13 mouse cellular contexts compared by ENCODE assay signal in genomic region chr1:132123420-132124014, GRCm38 (mm10). TPM values are rescaled to one million over a fixed set of nuclear protein-coding genes. Genes with fewer than 3 reads are reported as not detected.
A peak's percentile ranks its signal among the peaks of the same experiment; 100 is the strongest.
DNase-seq lines count a peak whose midpoint lies in the region; ATAC-seq and TF ChIP-seq lines count a peak whose summit lies in the region.
"Had no signal": no experiment of that assay in that cellular context is flagged by ENCODE, and none has a peak within 500 bp of the region (broad histone marks: within the 10 kb centered on the region; RNA-seq: fewer than 3 reads in every experiment).

No protein-coding gene starts in this region.

- no peak overlapping the region for H3K4me2 ChIP-seq in hindbrain, embryonic 14.5 days (replicated peaks)
- no peak overlapping the region for H3K4me2 ChIP-seq in midbrain, embryonic 16.5 days (ENCODE audit: low read length)
- H3K4me2 ChIP-seq: intestine, embryonic 15.5 days had no signal

- 0 out of 2 replicates have a peak overlapping the region, but pooled peaks have one; percentile 28 for H3K27ac ChIP-seq in cortical plate, adult 2 months (ENCODE audit: insufficient read depth, low read length)
- H3K27ac ChIP-seq in hindbrain, embryonic 14.5 days = peak overlapping the region; percentile 33; the same call in 1 of the 2 replicates
- H3K27ac ChIP-seq in midbrain, embryonic 16.5 days (ENCODE audit: low read length) = peak overlapping the region; percentile 79
- H3K27ac ChIP-seq: intestine, embryonic 15.5 days had no signal

- TF ChIP-seq POLR2A in cortical plate, adult 2 months (IDR thresholded peaks at IDR 0.05; ENCODE audit: extremely low read depth, insufficient read depth, low read length) = no peak

- no peaks in the 10 kb centered on the region for H3K36me3 ChIP-seq in hindbrain, embryonic 14.5 days (replicated peaks; ENCODE audit: control insufficient read depth, insufficient read depth)
- no peaks in the 10 kb centered on the region for H3K36me3 ChIP-seq in midbrain, embryonic 16.5 days (ENCODE audit: control insufficient read depth, insufficient read depth, low read length)
- H3K36me3 ChIP-seq: intestine, embryonic 15.5 days had no signal

- no peaks in the 10 kb centered on the region for H3K27me3 ChIP-seq in hindbrain, embryonic 14.5 days (ENCODE audit: control insufficient read depth, insufficient read depth, low read length)
- no peaks in the 10 kb centered on the region for H3K27me3 ChIP-seq in midbrain, embryonic 16.5 days (ENCODE audit: control insufficient read depth, insufficient read depth, low read depth, low read length)
- H3K27me3 ChIP-seq: intestine, embryonic 15.5 days had no signal

- no peak for TF ChIP-seq CTCF in cortical plate, adult 2 months (IDR thresholded peaks at IDR 0.05; ENCODE audit: extremely low read depth, insufficient read depth, low read length)

- H3K9ac ChIP-seq in hindbrain, embryonic 14.5 days = no peak overlapping the region
- H3K9ac ChIP-seq in midbrain, embryonic 16.5 days (ENCODE audit: low read depth, low read length) = 0 out of 2 replicates have a peak overlapping the region, but pooled peaks have one; percentile 2
- H3K9ac ChIP-seq: intestine, embryonic 15.5 days had no signal

- no peaks in the 10 kb centered on the region for H3K9me3 ChIP-seq in hindbrain, embryonic 14.5 days (ENCODE audit: control insufficient read depth, low read length)
- no peaks in the 10 kb centered on the region for H3K9me3 ChIP-seq in midbrain, embryonic 16.5 days (replicated peaks; ENCODE audit: control insufficient read depth, low read length, poor library complexity, severe bottlenecking)
- H3K9me3 ChIP-seq: intestine, embryonic 15.5 days had no signal

- H3K4me1 ChIP-seq in cortical plate, adult 2 months (ENCODE audit: control insufficient read depth, insufficient read depth, low read length) = 0 out of 2 replicates have a peak, but pooled peaks cover 4% of the 10 kb centered on the region
- no peaks in the 10 kb centered on the region; the same call in 1 of the 2 replicates for H3K4me1 ChIP-seq in hindbrain, embryonic 14.5 days (replicated peaks; ENCODE audit: control insufficient read depth, insufficient read depth, low read length)
- peaks cover 10% of the 10 kb centered on the region; the same call in 1 of the 2 replicates for H3K4me1 ChIP-seq in midbrain, embryonic 16.5 days (ENCODE audit: control insufficient read depth, insufficient read depth, low read length)

- WGBS in hindbrain, embryonic 14.5 days = 39% methylated on average over 9 of the region's 9 CpGs
- WGBS in midbrain, embryonic 16.5 days = 25% methylated on average over 9 of the region's 9 CpGs

- H3K4me3 ChIP-seq in cortical plate, adult 2 months (ENCODE audit: insufficient read depth, low read length) = no peak overlapping the region
- H3K4me3 ChIP-seq in hindbrain, embryonic 14.5 days (replicated peaks; ENCODE audit: low read length) = no peak overlapping the region
- H3K4me3 ChIP-seq in midbrain, embryonic 16.5 days (ENCODE audit: low read depth, low read length) = no peak overlapping the region
- H3K4me3 ChIP-seq: intestine, embryonic 15.5 days had no signal

- 0 out of 2 replicates have a peak, but pooled peaks have one; percentile 32 for ATAC-seq in hindbrain, embryonic 14.5 days (ENCODE audit: low FRiP score)
- ATAC-seq in midbrain, embryonic 16.5 days = peak; percentile 67
- ATAC-seq: intestine, embryonic 15.5 days had no signal

- peak; percentile 26 for DNase-seq in embryo, embryonic 11 days
- no peak for DNase-seq in embryo, embryonic 10.5 days (ENCODE audit: low spot score)
- DNase-seq in hindbrain, embryonic 14.5 days (ENCODE audit: low spot score) = peak; percentile 44
- DNase-seq in lung, postnatal 25 days (ENCODE audit: low spot score) = no peak
- DNase-seq in liver = no peak
- DNase-seq in right cerebral cortex, postnatal 36 days (ENCODE audit: low spot score in 2 of 2) = no peak
- DNase-seq: adrenal gland, adult 2 months; heart, adult 18-20 months; kidney, postnatal 14 days; lung, adult 18-20 months had no signal

RNA-seq across cellular contexts. Expression of gene Cdk18, which starts 16.0 kb away (rescaled TPM):
- polyA plus RNA-seq in cortical plate, adult 2 months (2012; rRNA removed) = 24.9 and 30.0 TPM in 2 replicates
- polyA plus RNA-seq in hindbrain, embryonic 14.5 days (2014; fragmentation: Nextera tagmentation; extraction: Ambion mirVana) = 0.37 and 0.63 TPM in 2 replicates
- polyA plus RNA-seq in midbrain, embryonic 16.5 days (2015; fragmentation: Nextera tagmentation; extraction: Ambion mirVana) = 1.7 and 2.4 TPM in 2 replicates

RNA-seq across cellular contexts. Expression of gene Mfsd4a, which starts 55.7 kb away (rescaled TPM):
- polyA plus RNA-seq in cortical plate, adult 2 months (2012; rRNA removed) = 73.5 and 84.7 TPM in 2 replicates
- polyA plus RNA-seq in hindbrain, embryonic 14.5 days (2014; fragmentation: Nextera tagmentation; extraction: Ambion mirVana) = 9.7 and 10.4 TPM in 2 replicates
- polyA plus RNA-seq in midbrain, embryonic 16.5 days (2015; fragmentation: Nextera tagmentation; extraction: Ambion mirVana) = 7.7 and 10.4 TPM in 2 replicates

Comparison
In these comparisons a context has a peak if more than half of its experiments do, and no peak if none do; other contexts are left out.
1. DNase-seq: peak in embryo, embryonic 11 days (single experiment) and hindbrain, embryonic 14.5 days (single experiment); none in embryo, embryonic 10.5 days (single experiment), lung, postnatal 25 days (single experiment), liver (single experiment) and right cerebral cortex, postnatal 36 days (0 of 2).
2. H3K27ac ChIP-seq: peak in every context shown above with its lines; median percentile 79 in midbrain, embryonic 16.5 days; 33 in hindbrain, embryonic 14.5 days; 28 in cortical plate, adult 2 months.